Mouse (Mus musculus) naive thymus-derived CD4-positive, alpha-beta T cell, adult 5 months (primary cell): Measurements from ENCODE around the gene Cdc42se1. TPM values are rescaled to one million over a fixed set of nuclear protein-coding genes. Genes with fewer than 3 reads are reported as not detected.

Source experiments
- polyA plus RNA-seq: library from polyadenylated mRNA; unstranded; fragments of 100-300 nt; shearing (Covaris generic); gene quantifications from one replicate; pipeline ENCODE4 v1.2.1, GENCODE M21; 2017

Cdc42se1 gene
- 260 TPM for polyA plus RNA-seq

DNA sequence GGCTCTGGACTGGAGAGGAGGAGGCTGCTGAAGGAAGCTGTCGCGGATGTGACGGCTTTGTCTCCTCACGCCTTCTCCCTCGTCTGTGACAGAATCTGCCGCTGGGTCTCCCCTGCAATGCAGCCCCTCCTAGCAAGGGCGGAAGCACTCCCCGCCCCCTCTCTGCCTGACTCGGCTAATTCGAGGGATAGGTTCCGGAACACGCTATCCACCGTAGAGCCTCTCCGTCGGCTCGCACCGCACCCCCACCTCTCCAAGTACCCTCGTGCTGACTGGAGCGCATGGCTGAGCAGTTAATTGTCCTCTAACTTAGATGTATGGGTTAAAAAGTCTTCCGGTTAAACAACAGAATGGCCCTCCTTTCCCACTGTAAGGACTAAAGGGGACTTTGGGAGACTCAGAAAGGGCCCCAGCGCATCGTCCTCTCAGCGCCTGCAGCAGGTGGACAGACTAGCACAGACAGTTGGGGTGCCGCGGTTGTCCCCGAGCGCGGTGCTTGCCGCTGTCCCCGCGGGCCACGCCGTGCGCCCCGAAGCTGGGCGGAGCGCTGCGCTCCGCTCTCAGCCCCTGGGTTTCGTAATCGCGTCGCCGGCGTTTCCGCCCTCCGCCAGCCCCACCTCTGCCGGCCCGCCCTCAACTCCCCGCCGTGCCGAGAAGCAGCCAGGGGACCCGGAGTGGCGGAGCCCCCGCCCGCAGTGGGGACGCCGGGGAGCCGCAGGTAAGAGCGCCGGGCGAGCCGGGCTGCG is at the start of gene Cdc42se1:
Cdc42se1 (plus strand) TSS at position 585 of the 746 bp plus-strand sequence.

DNA sequence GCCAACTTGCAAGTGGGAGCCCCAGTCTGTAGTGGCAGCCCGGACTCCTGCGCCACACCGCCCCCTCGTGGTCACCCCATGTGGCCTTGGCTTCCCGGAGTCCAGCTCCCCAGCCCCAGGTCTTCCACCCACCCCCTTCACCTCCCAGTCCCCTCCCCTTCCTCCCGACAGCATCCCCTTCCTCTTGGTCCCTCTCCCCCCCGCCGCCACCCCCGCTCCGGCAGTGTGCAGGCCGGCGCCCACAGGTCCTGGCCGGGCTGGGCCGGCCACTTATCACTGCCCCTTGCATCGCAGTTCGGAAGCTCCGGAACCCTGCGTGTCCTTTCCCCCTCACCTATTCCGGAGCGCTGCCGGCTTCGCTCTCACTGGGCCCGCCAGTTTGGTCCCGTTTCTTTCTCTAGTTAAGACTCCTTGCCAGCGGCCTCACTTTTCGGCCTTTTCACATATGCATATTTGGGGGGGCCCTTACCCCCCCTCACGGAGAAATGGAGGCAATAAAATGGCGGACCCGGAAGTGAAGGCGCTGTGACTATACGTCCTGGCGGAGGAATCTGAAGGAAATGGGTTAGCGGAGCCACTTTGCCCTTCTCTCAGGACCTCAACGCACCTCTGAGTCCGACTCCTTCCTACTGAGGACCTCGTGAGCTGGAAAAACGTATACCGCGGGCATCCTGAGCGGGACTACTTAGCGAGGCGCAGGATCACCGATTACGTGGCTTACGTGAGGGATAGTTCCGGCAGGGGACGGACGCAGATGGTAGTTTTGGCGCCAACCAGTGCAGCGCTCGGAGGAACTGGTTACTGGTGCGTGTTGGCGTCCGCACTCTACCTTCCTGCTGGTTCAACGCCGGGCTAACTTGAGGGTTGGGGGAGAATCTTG is 11.0 kb upstream of the Cdc42se1 start, which contains the start of gene Gabpb2:
Gabpb2 (minus strand) TSS at position 662 of the 880 bp plus-strand sequence.

DNA sequence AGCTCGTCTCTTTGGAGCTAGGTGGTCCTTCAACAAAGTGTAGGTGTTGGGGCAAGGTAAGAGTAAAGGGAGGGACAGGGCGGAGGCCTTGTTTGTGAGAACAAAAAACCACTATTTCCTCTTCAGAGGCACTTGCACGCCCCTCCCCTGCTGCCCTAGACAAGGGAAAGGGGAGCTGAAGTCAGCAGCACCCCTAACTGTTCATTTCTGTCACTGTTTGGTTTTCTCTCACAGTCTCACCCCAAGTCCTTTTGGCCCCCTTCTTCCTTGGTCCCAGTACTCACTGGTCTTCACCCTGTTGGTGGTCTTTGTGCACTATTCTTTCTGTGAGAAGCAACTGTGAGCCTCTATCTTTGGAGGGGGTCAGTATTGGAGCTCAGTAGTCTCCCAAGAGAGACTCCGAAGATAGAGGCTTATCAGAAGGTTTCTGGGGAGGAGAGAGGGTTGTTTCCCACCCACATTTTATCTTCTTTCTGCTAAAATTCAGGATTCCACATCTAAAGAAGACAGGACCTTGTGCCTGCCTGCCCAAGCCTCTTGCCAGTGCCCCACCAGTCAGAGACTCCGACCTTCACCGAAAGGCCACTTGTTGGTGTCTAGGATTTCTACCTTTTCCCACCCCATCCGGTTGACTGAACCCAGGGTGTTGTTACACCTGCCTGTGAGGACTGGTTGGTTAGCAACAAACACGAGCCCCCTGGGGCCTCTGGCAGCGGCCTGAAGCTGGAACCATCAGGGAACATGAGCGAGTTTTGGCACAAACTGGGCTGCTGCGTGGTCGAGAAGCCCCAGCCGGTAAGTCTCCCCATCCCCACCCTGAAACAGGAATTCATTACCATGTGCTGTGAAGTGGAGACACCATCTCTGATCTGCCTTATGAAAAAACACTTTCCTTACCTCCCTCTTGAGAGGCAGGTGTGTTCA is 3.0 kb downstream of the Cdc42se1 start, which contains the start of gene Mllt11:
Mllt11 (minus strand) TSS at position 874 of the 924 bp plus-strand sequence.

DNA sequence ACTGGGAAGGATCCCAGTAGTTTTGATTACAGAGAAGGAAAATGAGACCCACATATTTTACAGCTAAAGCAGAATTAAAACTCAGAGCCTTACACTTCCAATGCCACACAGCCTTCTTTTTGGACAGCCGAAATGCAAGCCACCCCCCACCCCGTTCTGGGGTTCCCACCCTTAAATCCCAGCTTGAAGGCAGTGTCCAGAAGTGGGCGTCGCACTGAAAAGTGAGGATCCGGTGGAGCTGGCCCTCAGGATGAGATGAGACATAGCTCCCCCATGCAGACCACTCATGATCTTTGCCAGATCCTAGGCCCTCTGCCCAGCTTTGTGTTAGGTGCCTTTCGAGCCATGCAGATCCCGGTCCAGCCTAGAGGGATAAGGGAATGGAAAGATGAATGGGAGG is 13.0 kb downstream of the Cdc42se1 start, which contains the start of gene Gm128:
Gm128 (minus strand) TSS at position 101 of the 400 bp plus-strand sequence.

DNA sequence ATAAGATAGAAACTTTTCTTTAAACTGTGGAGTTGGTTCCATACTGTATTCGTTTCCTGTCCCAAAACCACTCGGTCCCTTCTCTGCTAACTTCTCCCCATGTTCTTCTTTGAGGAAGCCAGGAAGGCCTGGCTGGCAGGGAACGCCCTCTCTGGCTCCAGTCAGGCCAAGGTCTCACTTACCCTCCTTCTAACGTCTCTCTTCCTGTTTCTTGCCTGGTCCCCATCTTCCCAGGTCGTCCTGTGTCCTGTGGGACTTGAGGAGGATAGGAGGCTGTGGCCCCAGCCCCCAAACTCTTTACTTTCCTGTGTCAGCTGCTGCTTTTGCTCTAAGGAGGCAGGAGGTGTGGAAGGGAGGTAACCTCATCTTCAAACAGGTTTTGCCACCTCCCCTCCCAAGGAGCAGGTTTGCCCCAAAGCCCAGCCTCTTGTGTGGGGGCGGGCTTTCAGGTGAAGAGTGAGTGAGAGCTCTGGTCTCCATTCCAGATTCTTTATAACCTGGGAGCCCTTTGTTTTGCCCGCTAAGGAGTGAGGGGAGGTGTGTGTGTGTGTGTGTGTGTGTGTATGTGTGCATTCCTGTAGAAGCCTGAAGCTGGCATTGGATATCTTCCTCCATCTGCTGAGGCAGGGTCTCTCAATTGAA is 22.4 kb downstream of the Cdc42se1 start, which contains the start of gene Bnipl:
Bnipl (minus strand) TSS at position 411 of the 642 bp plus-strand sequence.

DNA sequence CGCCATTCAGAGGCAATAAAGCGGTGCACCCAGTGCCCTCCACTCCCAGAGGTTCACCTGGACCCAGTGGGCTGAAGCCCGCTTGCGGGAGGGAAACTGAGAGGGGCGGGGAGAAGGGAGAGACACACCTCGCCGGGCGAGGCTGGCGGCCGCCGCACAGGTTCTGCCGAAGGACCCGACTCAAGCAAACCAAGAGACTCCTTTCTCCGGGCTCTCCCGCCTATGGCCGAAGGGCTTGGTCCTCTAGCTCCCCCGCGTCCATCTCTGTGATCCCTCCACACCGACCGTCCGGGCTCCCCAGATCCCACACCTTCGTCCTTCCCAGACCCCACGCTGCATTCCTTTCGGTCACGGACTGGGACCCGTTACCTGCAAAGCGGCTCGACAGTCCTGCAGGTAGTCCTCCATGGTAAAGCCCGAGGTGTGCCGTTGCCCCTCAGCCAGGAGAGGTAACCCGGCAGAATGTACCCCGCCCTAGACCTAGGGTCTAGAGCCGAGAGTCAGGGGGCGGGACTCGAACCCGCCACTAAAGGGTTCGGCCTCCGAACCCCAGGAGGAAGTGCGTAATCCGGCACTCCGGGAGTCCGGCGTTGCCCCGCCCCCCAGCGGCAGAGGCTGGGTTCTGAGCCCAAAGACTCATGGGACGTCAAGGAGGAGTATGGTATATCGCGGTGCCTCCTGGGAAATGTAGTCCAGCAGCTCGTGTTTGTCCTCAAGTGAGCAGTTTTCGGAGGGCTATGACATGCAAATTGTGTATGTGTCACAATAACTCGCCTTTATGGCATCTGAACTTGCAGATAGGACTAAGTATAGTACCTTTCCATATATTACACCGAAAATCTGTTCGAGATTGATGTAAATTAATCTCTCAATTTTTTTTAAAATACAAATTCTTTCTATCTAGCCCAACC is 52.9 kb downstream of the Cdc42se1 start, which contains the start of the genes Mindy1 and Prune1:
Mindy1 (plus strand) TSS at position 130 of the 911 bp plus-strand sequence.
Prune1 (minus strand) TSS at position 861 of the 911 bp plus-strand sequence.

Other genes starting within 250 kb of the Cdc42se1 start
- 51.6 TPM for gene Zfp687, start 213.3 kb upstream of the Cdc42se1 start, polyA plus RNA-seq
- gene Psmd4, start 186.1 kb upstream of the Cdc42se1 start, polyA plus RNA-seq: 282 TPM
- gene Pip5k1a, start 121.8 kb upstream of the Cdc42se1 start, polyA plus RNA-seq: 47.5 TPM
- 87.8 TPM for gene Vps72, start 117.7 kb upstream of the Cdc42se1 start, polyA plus RNA-seq
- 1.5 TPM for gene Tmod4, start 104.3 kb upstream of the Cdc42se1 start, polyA plus RNA-seq
- 86.6 TPM for gene Scnm1, start 94.7 kb upstream of the Cdc42se1 start, polyA plus RNA-seq
- gene Lysmd1, start 94.6 kb upstream of the Cdc42se1 start, polyA plus RNA-seq: 34.5 TPM
- 252 TPM for gene Tnfaip8l2, start 86.4 kb upstream of the Cdc42se1 start, polyA plus RNA-seq
- 2.3 TPM for gene Sema6c, start 68.3 kb upstream of the Cdc42se1 start, polyA plus RNA-seq
- gene Gabpb2, start 10.8 kb upstream of the Cdc42se1 start, polyA plus RNA-seq: 23.9 TPM
- gene Mllt11, start 3.4 kb downstream of the Cdc42se1 start, polyA plus RNA-seq: 5.6 TPM
- gene Gm128, start 12.9 kb downstream of the Cdc42se1 start, polyA plus RNA-seq: 0.70 TPM
- gene Bnipl, start 22.5 kb downstream of the Cdc42se1 start, polyA plus RNA-seq: not detected
- gene Mindy1, start 52.6 kb downstream of the Cdc42se1 start, polyA plus RNA-seq: 25.6 TPM
- 5.3 TPM for gene Prune1, start 53.3 kb downstream of the Cdc42se1 start, polyA plus RNA-seq
- not detected for gene Anxa9, start 78.4 kb downstream of the Cdc42se1 start, polyA plus RNA-seq
- gene Cers2, start 86.1 kb downstream of the Cdc42se1 start, polyA plus RNA-seq: 241 TPM
- gene Setdb1, start 128.5 kb downstream of the Cdc42se1 start, polyA plus RNA-seq: 28.4 TPM
- gene 4930558C23Rik, start 174.1 kb downstream of the Cdc42se1 start, polyA plus RNA-seq: not detected
- gene Arnt, start 205.7 kb downstream of the Cdc42se1 start, polyA plus RNA-seq: 83.6 TPM